Mouse (Mus musculus): Measurements from ENCODE around the gene Pum2.

DNA sequence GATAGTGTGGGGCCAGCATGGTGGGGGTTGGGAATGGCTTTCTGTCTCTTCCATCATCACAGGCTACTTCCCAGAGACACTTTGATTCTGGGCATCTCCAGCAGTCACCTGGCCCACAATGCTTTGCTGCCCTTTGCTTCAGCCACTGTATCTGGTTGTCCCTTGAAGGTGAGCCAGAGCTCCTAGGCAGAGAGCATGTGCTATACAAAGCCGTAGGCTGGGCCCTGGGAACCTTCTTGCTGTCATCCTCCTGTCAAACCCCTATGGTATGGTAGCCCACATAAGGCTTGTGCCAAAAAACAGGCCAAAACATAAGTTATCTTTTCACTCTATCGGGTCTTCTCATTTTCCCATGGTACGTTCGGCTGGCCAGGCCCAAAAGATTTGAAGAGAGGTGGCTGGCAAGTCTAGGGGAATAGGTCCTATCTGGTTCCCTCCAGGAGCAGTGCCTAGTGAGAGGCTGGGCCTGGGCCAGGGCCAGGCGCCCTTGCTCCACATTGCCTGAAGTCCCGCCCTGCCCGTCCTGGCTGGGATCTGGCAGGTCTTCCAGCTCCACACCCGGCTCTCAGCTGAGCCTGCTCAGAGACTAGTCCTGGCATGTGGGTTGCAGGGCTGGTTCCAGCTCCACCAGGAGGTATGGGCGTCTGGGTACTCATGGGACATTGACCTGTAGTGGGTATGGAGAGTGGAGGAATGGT lies 107.9 kb downstream of the Pum2 start:
- TF ChIP-seq CTCF (IDR thresholded peaks at IDR 0.05; ENCODE audit: extremely low read depth, insufficient read depth, insufficient read length, insufficient replicate concordance), result no peak
- TF ChIP-seq POLR2A (IDR thresholded peaks at IDR 0.05; ENCODE audit: low read depth, low read length), result no peak

Data from spleen, adult 2 months (tissue).